24 mouse cellular contexts compared by ENCODE assay signal in genomic region chr11:77852195-77852594, GRCm38 (mm10). TPM values are rescaled to one million over a fixed set of nuclear protein-coding genes. Genes with fewer than 3 reads are reported as not detected.
DNase-seq lines count a peak whose midpoint lies in the region; ATAC-seq lines count a peak whose summit lies in the region.
"Had no signal": no experiment of that assay in that cellular context is flagged by ENCODE, and none has a peak within 500 bp of the region (broad histone marks: within the 10 kb centered on the region; RNA-seq: fewer than 3 reads in every experiment).

No protein-coding gene starts in this region.

- no peak overlapping the region for H3K4me2 ChIP-seq in forebrain, embryonic 15.5 days (replicated peaks)
- H3K4me2 ChIP-seq in limb, embryonic 15.5 days, result no peak overlapping the region
- no peak overlapping the region for H3K4me2 ChIP-seq in forebrain, embryonic 16.5 days (ENCODE audit: low read length)
- no peak overlapping the region for H3K4me2 ChIP-seq in midbrain, embryonic 15.5 days
- H3K4me2 ChIP-seq: heart, embryonic 12.5 days; kidney, embryonic 15.5 days; limb, embryonic 12.5 days; liver, embryonic 12.5 days; lung, embryonic 14.5 days had no signal

- H3K4me1 ChIP-seq in forebrain, embryonic 15.5 days, result peaks cover 81% of the 10 kb centered on the region
- peaks cover 56% of the 10 kb centered on the region for H3K4me1 ChIP-seq in forebrain, embryonic 10.5 days
- peaks cover 22% of the 10 kb centered on the region for H3K4me1 ChIP-seq in limb, embryonic 15.5 days
- H3K4me1 ChIP-seq in limb, embryonic 10.5 days, result peaks cover 62% of the 10 kb centered on the region
- H3K4me1 ChIP-seq in forebrain, embryonic 16.5 days (replicated peaks; ENCODE audit: control insufficient read depth, insufficient read depth, low read length), result peaks cover 66% of the 10 kb centered on the region
- H3K4me1 ChIP-seq in midbrain, embryonic 15.5 days, result peaks cover 82% of the 10 kb centered on the region

- no peak overlapping the region for H3K4me3 ChIP-seq in forebrain, embryonic 15.5 days
- no peak overlapping the region for H3K4me3 ChIP-seq in forebrain, embryonic 10.5 days
- H3K4me3 ChIP-seq in limb, embryonic 15.5 days, result no peak overlapping the region
- no peak overlapping the region for H3K4me3 ChIP-seq in limb, embryonic 10.5 days
- no peak overlapping the region for H3K4me3 ChIP-seq in forebrain, embryonic 16.5 days (replicated peaks; ENCODE audit: low read length)
- H3K4me3 ChIP-seq in midbrain, embryonic 15.5 days, result no peak overlapping the region
- H3K4me3 ChIP-seq: embryonic facial prominence, embryonic 10.5 days; heart, embryonic 12.5 days; kidney, embryonic 15.5 days; limb, embryonic 12.5 days; liver, embryonic 12.5 days had no signal

- H3K36me3 ChIP-seq in forebrain, embryonic 15.5 days, result peaks cover 20% of the 10 kb centered on the region
- peaks cover 67% of the 10 kb centered on the region for H3K36me3 ChIP-seq in forebrain, embryonic 10.5 days (replicated peaks)
- peaks cover 63% of the 10 kb centered on the region for H3K36me3 ChIP-seq in limb, embryonic 15.5 days
- H3K36me3 ChIP-seq in limb, embryonic 10.5 days, result peaks cover 73% of the 10 kb centered on the region
- H3K36me3 ChIP-seq in forebrain, embryonic 16.5 days (ENCODE audit: control insufficient read depth, insufficient read depth), result peaks cover 3% of the 10 kb centered on the region
- H3K36me3 ChIP-seq in midbrain, embryonic 15.5 days (replicated peaks), result peaks cover 15% of the 10 kb centered on the region

- H3K27me3 ChIP-seq in forebrain, embryonic 15.5 days, result no peaks in the 10 kb centered on the region
- H3K27me3 ChIP-seq in forebrain, embryonic 10.5 days (ENCODE audit: poor library complexity, severe bottlenecking), result peaks cover 71% of the 10 kb centered on the region
- H3K27me3 ChIP-seq in limb, embryonic 15.5 days, result peaks cover under 1% of the 10 kb centered on the region; the same call in 1 of the 2 replicates
- peaks cover 84% of the 10 kb centered on the region for H3K27me3 ChIP-seq in limb, embryonic 10.5 days (ENCODE audit: low read depth, poor library complexity, severe bottlenecking)
- no peaks in the 10 kb centered on the region for H3K27me3 ChIP-seq in forebrain, embryonic 16.5 days (replicated peaks; ENCODE audit: control insufficient read depth, insufficient read depth, low read length)
- H3K27me3 ChIP-seq in midbrain, embryonic 15.5 days (replicated peaks), result no peaks in the 10 kb centered on the region
- H3K27me3 ChIP-seq: heart, embryonic 12.5 days; liver, embryonic 12.5 days had no signal

- DNase-seq in forebrain, embryonic 10.5 days (ENCODE audit: extremely low spot score, low spot score), result no peak
- no peak for DNase-seq in limb, embryonic 10.5 days (ENCODE audit: low spot score)
- DNase-seq in kidney, postnatal 36 days, result no peak
- no peak for DNase-seq in gastrocnemius, postnatal 4 days (ENCODE audit: low spot score in 2 of 2)
- DNase-seq: adrenal gland, postnatal 36 days; cerebellum, adult 9-10 months; gastrocnemius, postnatal 14 days; heart, adult 18-20 months; heart, postnatal 10 days; kidney, adult 11 months; kidney, postnatal 4 days; lung, embryonic 14.5 days; spleen, adult 18-20 months had no signal

- WGBS in forebrain, embryonic 15.5 days, result 58% methylated on average over 3 of the region's 3 CpGs
- WGBS in forebrain, embryonic 10.5 days, result 68% methylated on average over 3 of the region's 3 CpGs
- 66% methylated on average over 3 of the region's 3 CpGs for WGBS in limb, embryonic 15.5 days
- WGBS in limb, embryonic 10.5 days, result 57% methylated on average over 3 of the region's 3 CpGs
- 52% methylated on average over 3 of the region's 3 CpGs for whole genome bisulfite sequencing in forebrain, embryonic 16.5 days
- WGBS in midbrain, embryonic 15.5 days, result 57% methylated on average over 3 of the region's 3 CpGs

- H3K9ac ChIP-seq in forebrain, embryonic 15.5 days (replicated peaks), result peak overlapping the region; percentile 12; the same call in 1 of the 2 replicates
- no peak overlapping the region for H3K9ac ChIP-seq in limb, embryonic 15.5 days
- no peak overlapping the region for H3K9ac ChIP-seq in forebrain, embryonic 16.5 days (replicated peaks; ENCODE audit: low read depth, low read length)
- H3K9ac ChIP-seq in midbrain, embryonic 15.5 days, result no peak overlapping the region
- H3K9ac ChIP-seq: heart, embryonic 12.5 days; kidney, embryonic 15.5 days; limb, embryonic 12.5 days; liver, embryonic 12.5 days; lung, embryonic 14.5 days had no signal

- H3K27ac ChIP-seq in forebrain, embryonic 15.5 days (replicated peaks), result peak overlapping the region; percentile 96; the same call in 1 of the 2 replicates
- no peak overlapping the region for H3K27ac ChIP-seq in forebrain, embryonic 10.5 days
- H3K27ac ChIP-seq in limb, embryonic 15.5 days, result peak overlapping the region; percentile 43; the same call in 1 of the 2 replicates
- H3K27ac ChIP-seq in limb, embryonic 10.5 days, result no peak overlapping the region
- peak overlapping the region; percentile 97 for H3K27ac ChIP-seq in forebrain, embryonic 16.5 days (ENCODE audit: low read length)
- peak overlapping the region; percentile 90 for H3K27ac ChIP-seq in midbrain, embryonic 15.5 days
- H3K27ac ChIP-seq: kidney, embryonic 15.5 days; limb, embryonic 12.5 days; liver, embryonic 12.5 days had no signal

- no peak for ATAC-seq in forebrain, embryonic 15.5 days (replicated peaks)
- ATAC-seq in limb, embryonic 15.5 days (ENCODE audit: insufficient number of reproducible peaks, low FRiP score, low TSS enrichment, low read depth), result no peak
- ATAC-seq in forebrain, embryonic 16.5 days, result no peak
- ATAC-seq in midbrain, embryonic 15.5 days (replicated peaks), result no peak
- ATAC-seq: liver, embryonic 12.5 days had no signal

- no peaks in the 10 kb centered on the region for H3K9me3 ChIP-seq in forebrain, embryonic 15.5 days
- H3K9me3 ChIP-seq in forebrain, embryonic 10.5 days, result no peaks in the 10 kb centered on the region
- H3K9me3 ChIP-seq in limb, embryonic 15.5 days, result no peaks in the 10 kb centered on the region
- no peaks in the 10 kb centered on the region for H3K9me3 ChIP-seq in limb, embryonic 10.5 days (replicated peaks)
- no peaks in the 10 kb centered on the region for H3K9me3 ChIP-seq in forebrain, embryonic 16.5 days (ENCODE audit: control insufficient read depth, low read length)
- H3K9me3 ChIP-seq in midbrain, embryonic 15.5 days, result no peaks in the 10 kb centered on the region
- H3K9me3 ChIP-seq: embryonic facial prominence, embryonic 10.5 days; heart, embryonic 12.5 days; kidney, embryonic 15.5 days; limb, embryonic 12.5 days; liver, embryonic 12.5 days had no signal

RNA-seq across cellular contexts. Expression of gene Pipox, which starts 41.7 kb away (rescaled TPM):
- polyA plus RNA-seq in forebrain, embryonic 15.5 days (2015; fragmentation: Nextera tagmentation; extraction: Ambion mirVana), result 10.2 and 11.2 TPM in 2 replicates
- 10.0 and 10.1 TPM in 2 replicates for polyA plus RNA-seq in forebrain, embryonic 10.5 days (2016; fragmentation: Nextera tagmentation; extraction: Ambion mirVana)
- polyA plus RNA-seq in limb, embryonic 15.5 days (2015; fragmentation: Nextera tagmentation; extraction: Ambion mirVana), result 0.74 and 0.91 TPM in 2 replicates
- polyA plus RNA-seq in limb, embryonic 10.5 days (2016; fragmentation: Nextera tagmentation; extraction: Ambion mirVana), result 0.34 and 0.48 TPM in 2 replicates
- polyA plus RNA-seq in forebrain, embryonic 16.5 days (2015; fragmentation: Nextera tagmentation; extraction: Ambion mirVana), result 8.6 and 12.6 TPM in 2 replicates
- 5.7 and 6.7 TPM in 2 replicates for polyA plus RNA-seq in midbrain, embryonic 15.5 days (2015; fragmentation: Nextera tagmentation; extraction: Ambion mirVana)
- under 1 TPM; 0.34 to 0.57 TPM for total RNA-seq in gastrocnemius, postnatal 4 days (2021)
- total RNA-seq: megakaryocyte, adult 5-6 weeks; monocyte, adult 5-6 weeks had no signal

Comparison
In these comparisons a context has a peak if more than half of its experiments do, and no peak if none do; other contexts are left out.
1. H3K27ac ChIP-seq: peak in forebrain, embryonic 15.5 days (single experiment), limb, embryonic 15.5 days (single experiment), forebrain, embryonic 16.5 days (single experiment) and midbrain, embryonic 15.5 days (single experiment); none in forebrain, embryonic 10.5 days (single experiment) and limb, embryonic 10.5 days (single experiment).